Mouse (Mus musculus) embryonic facial prominence, embryonic 10.5 days (tissue): ENCODE data around the gene Taf1b. TPM values are rescaled to one million over a fixed set of nuclear protein-coding genes. Genes with fewer than 3 reads are reported as not detected.
A peak's percentile ranks its signal among the peaks of the same experiment; 100 is the strongest.
"Not testable (repeated sequence)": the region's sequence is repeated elsewhere in the genome, so short reads cannot be mapped to it uniquely, and the experiment has no call there.

Source experiments
- DNase-seq: peaks from one replicate; pipeline ENCODE4 v3.0.0-alpha.2; 2017; ENCODE audit warnings: low spot score
- H3K27ac ChIP-seq: fragments of 300-500 bp; sonication (generic); replicated peaks from 2 replicates; pipeline ENCODE4 v1.5.1; 2016; ENCODE audit warnings: mild to moderate bottlenecking
- H3K27me3 ChIP-seq: fragments of 300-500 bp; sonication (generic); replicated peaks from 2 replicates; pipeline ENCODE4 v1.6.1; 2016; ENCODE audit warnings: low read depth, mild to moderate bottlenecking; ENCODE audit not compliant: poor library complexity, severe bottlenecking
- H3K36me3 ChIP-seq: fragments of 300-500 bp; sonication (generic); replicated peaks from 2 replicates; pipeline ENCODE4 v1.6.1; 2016; ENCODE audit warnings: mild to moderate bottlenecking, moderate library complexity
- H3K4me1 ChIP-seq: fragments of 300-500 bp; sonication (generic); 2 replicates; pipeline ENCODE4 v1.6.1; 2016
- H3K4me3 ChIP-seq: fragments of 300-500 bp; sonication (generic); 2 replicates; pipeline ENCODE4 v1.5.1; 2016; ENCODE audit warnings: mild to moderate bottlenecking, moderate library complexity
- H3K9me3 ChIP-seq: fragments of 300-500 bp; sonication (generic); 2 replicates; pipeline ENCODE4 v1.6.1; 2016; ENCODE audit warnings: mild to moderate bottlenecking
- whole genome bisulfite sequencing: fragments of 180-500 bp; shearing (Covaris S2); methylation state at CpG from one replicate; pipeline ENCODE4 v1.1.7; 2016; 5-methylcytosine and 5-hydroxymethylcytosine counted together
- polyA plus RNA-seq: library from polyadenylated mRNA; unstranded; fragments of >200 nt; fragmentation: Nextera tagmentation; extraction: Ambion mirVana; gene quantifications from 2 replicates; pipeline ENCODE4 v1.2.1, GENCODE M21; 2016

Taf1b gene
- polyA plus RNA-seq, result 29.8 and 32.1 TPM in 2 replicates

- H3K9me3 ChIP-seq, result no peaks in the 10 kb centered on the region
- H3K4me1 ChIP-seq, result no peaks in the 10 kb centered on the region
- H3K27me3 ChIP-seq, result no peaks in the 10 kb centered on the region
- peak within 1 kb of the TSS; percentile 85 for H3K4me3 ChIP-seq
- H3K27ac ChIP-seq, result peak within 1 kb of the TSS; percentile 89
- H3K36me3 ChIP-seq, result peaks cover 10% of the 10 kb centered on the region
- 10% methylated on average over 31 of the region's 31 CpGs for WGBS
- DNase-seq, result peak; percentile 86
These were observed at the start of gene Taf1b for GRCm38 (mm10) chr12:24498150-24498840. Gene Taf1b (plus strand): TSS chr12:24498359.

GRCm38 (mm10) chr12:24460406-24460805 lies 37.8 kb upstream of the Taf1b start:
- 90% methylated on average over 10 of the region's 10 CpGs for WGBS
- DNase-seq, result no peak
- Histone ChIP-seq H3K9me3 (no peaks in the 10 kb centered on the region), H3K4me3 (no peak overlapping the region), H3K36me3 (no peaks in the 10 kb centered on the region), H3K4me1 (no peaks in the 10 kb centered on the region), H3K27me3 (no peaks in the 10 kb centered on the region), H3K27ac (no peak overlapping the region)

- H3K27ac ChIP-seq, H3K27me3 ChIP-seq, H3K4me1 ChIP-seq, H3K9me3 ChIP-seq, DNase-seq, H3K4me3 ChIP-seq, H3K36me3 ChIP-seq: not testable (repeated sequence)
- 39% methylated on average over 4 of the region's 4 CpGs for whole genome bisulfite sequencing
These were observed 36.0 kb upstream of the Taf1b start for GRCm38 (mm10) chr12:24462121-24462520.

GRCm38 (mm10) chr12:24463490-24463889 lies 34.7 kb upstream of the Taf1b start:
- WGBS, result 87% methylated on average over 6 of the region's 6 CpGs
- DNase-seq, H3K27me3 ChIP-seq, H3K36me3 ChIP-seq, H3K4me3 ChIP-seq, H3K4me1 ChIP-seq, H3K9me3 ChIP-seq, H3K27ac ChIP-seq: not testable (repeated sequence)

- no peak for DNase-seq
- H3K4me1 ChIP-seq, result no peaks in the 10 kb centered on the region
- H3K27ac ChIP-seq, result no peak overlapping the region
- no peak overlapping the region for H3K4me3 ChIP-seq
- WGBS, result 90% methylated on average over 2 of the region's 2 CpGs
- no peaks in the 10 kb centered on the region for H3K9me3 ChIP-seq
- H3K27me3 ChIP-seq, result no peaks in the 10 kb centered on the region
- no peaks in the 10 kb centered on the region for H3K36me3 ChIP-seq
These were observed 29.2 kb upstream of the Taf1b start for GRCm38 (mm10) chr12:24468966-24469365.

GRCm38 (mm10) chr12:24470943-24471342 lies 27.2 kb upstream of the Taf1b start:
- H3K27ac ChIP-seq, result no peak overlapping the region
- 21% methylated on average over 4 of the region's 4 CpGs for WGBS
- H3K4me1 ChIP-seq, result no peaks in the 10 kb centered on the region
- no peak overlapping the region for H3K4me3 ChIP-seq
- H3K27me3 ChIP-seq, result no peaks in the 10 kb centered on the region
- H3K9me3 ChIP-seq, result no peaks in the 10 kb centered on the region
- no peaks in the 10 kb centered on the region for H3K36me3 ChIP-seq
- peak; percentile 54 for DNase-seq

GRCm38 (mm10) chr12:24473221-24473620 lies 24.9 kb upstream of the Taf1b start:
- Histone ChIP-seq H3K4me3 (no peak overlapping the region), H3K9me3 (no peaks in the 10 kb centered on the region), H3K4me1 (no peaks in the 10 kb centered on the region), H3K27ac (no peak overlapping the region), H3K36me3 (no peaks in the 10 kb centered on the region), H3K27me3 (no peaks in the 10 kb centered on the region)
- 75% methylated on average over 3 of the region's 3 CpGs for WGBS
- DNase-seq, result no peak

- peaks cover 5% of the 10 kb centered on the region; the same call in 1 of the 2 replicates for H3K9me3 ChIP-seq
- 94% methylated on average over 4 of the region's 4 CpGs for WGBS
- no peak for DNase-seq
These were observed 13.2 kb upstream of the Taf1b start for GRCm38 (mm10) chr12:24484930-24485329.

GRCm38 (mm10) chr12:24486882-24487281 lies 11.3 kb upstream of the Taf1b start:
- no peak overlapping the region for H3K4me3 ChIP-seq
- DNase-seq, result no peak
- no peaks in the 10 kb centered on the region for H3K27me3 ChIP-seq
- 94% methylated on average over 1 of the region's 1 CpGs for WGBS
- no peaks in the 10 kb centered on the region for H3K36me3 ChIP-seq
- H3K9me3 ChIP-seq, result peaks cover 5% of the 10 kb centered on the region; the same call in 1 of the 2 replicates
- no peaks in the 10 kb centered on the region for H3K4me1 ChIP-seq
- no peak overlapping the region for H3K27ac ChIP-seq

More at GRCm38 (mm10) chr12:24484930-24485329, 13.2 kb upstream of the Taf1b start:
- Histone ChIP-seq H3K4me3 (no peak overlapping the region), H3K27me3 (no peaks in the 10 kb centered on the region), H3K4me1 (no peaks in the 10 kb centered on the region), H3K36me3 (no peaks in the 10 kb centered on the region), H3K27ac (no peak overlapping the region)

- DNase-seq, H3K27ac ChIP-seq, H3K27me3 ChIP-seq, H3K4me1 ChIP-seq, H3K4me3 ChIP-seq, H3K36me3 ChIP-seq, H3K9me3 ChIP-seq: not testable (repeated sequence)
- 88% methylated on average over 3 of the region's 3 CpGs for WGBS
These were observed 5.7 kb upstream of the Taf1b start for GRCm38 (mm10) chr12:24492507-24492906.

GRCm38 (mm10) chr12:24493011-24493410 lies 5.1 kb upstream of the Taf1b start:
- DNase-seq, result peak; percentile 9
- H3K4me3 ChIP-seq, result 0 out of 2 replicates have a peak overlapping the region, but pooled peaks have one; percentile 29
- 66% methylated on average over 9 of the region's 9 CpGs for WGBS

GRCm38 (mm10) chr12:24493412-24493811 lies 4.7 kb upstream of the Taf1b start:
- H3K4me3 ChIP-seq, result peak overlapping the region; percentile 29; the same call in 1 of the 2 replicates
- H3K27me3 ChIP-seq, result no peaks in the 10 kb centered on the region
- H3K27ac ChIP-seq, result no peak overlapping the region
- H3K36me3 ChIP-seq, result no peaks in the 10 kb centered on the region
- H3K4me1 ChIP-seq, result no peaks in the 10 kb centered on the region
- 63% methylated on average over 30 of the region's 30 CpGs for WGBS
- peak; percentile 11 for DNase-seq
- no peaks in the 10 kb centered on the region for H3K9me3 ChIP-seq

More at GRCm38 (mm10) chr12:24493011-24493410, 5.1 kb upstream of the Taf1b start:
- Histone ChIP-seq H3K36me3 (no peaks in the 10 kb centered on the region), H3K4me1 (no peaks in the 10 kb centered on the region), H3K27me3 (no peaks in the 10 kb centered on the region), H3K9me3 (no peaks in the 10 kb centered on the region), H3K27ac (no peak overlapping the region)

- WGBS, result 83% methylated on average over 3 of the region's 3 CpGs
- not testable (repeated sequence) for H3K4me1 ChIP-seq, H3K27me3 ChIP-seq, H3K4me3 ChIP-seq, DNase-seq, H3K9me3 ChIP-seq, H3K27ac ChIP-seq, H3K36me3 ChIP-seq
These were observed 3.4 kb upstream of the Taf1b start for GRCm38 (mm10) chr12:24494791-24495190.
